Mouse (Mus musculus) hindbrain, embryonic 13.5 days (tissue): ENCODE measurements around the gene Pex14. TPM values are rescaled to one million over a fixed set of nuclear protein-coding genes. Genes with fewer than 3 reads are reported as not detected.

Experiments
- ATAC-seq: fragments of 200-750 bp; cut with Nextera tagmentation; 2 replicates; pipeline ENCODE4 v1.8.0; 2017; ENCODE audit warnings: moderate TSS enrichment; ENCODE audit not compliant: low FRiP score
- H3K27ac ChIP-seq: fragments of 300-500 bp; sonication (generic); 2 replicates; pipeline ENCODE4 v1.5.1; 2015; ENCODE audit warnings: inconsistent platforms, mild to moderate bottlenecking, moderate library complexity
- H3K27me3 ChIP-seq: fragments of 300-500 bp; sonication (generic); 2 replicates; pipeline ENCODE4 v1.6.1; 2015; ENCODE audit warnings: mild to moderate bottlenecking, inconsistent platforms
- H3K36me3 ChIP-seq: fragments of 300-500 bp; sonication (generic); 2 replicates; pipeline ENCODE4 v1.6.1; 2015; ENCODE audit warnings: mild to moderate bottlenecking, inconsistent platforms
- H3K4me1 ChIP-seq: fragments of 300-500 bp; sonication (generic); replicated peaks from 2 replicates; pipeline ENCODE4 v1.6.1; 2015; ENCODE audit warnings: inconsistent platforms
- H3K4me2 ChIP-seq: fragments of 300-500 bp; sonication (generic); 2 replicates; pipeline ENCODE4 v1.6.1; 2015; ENCODE audit warnings: inconsistent platforms, mild to moderate bottlenecking, moderate library complexity
- H3K4me3 ChIP-seq: fragments of 300-500 bp; sonication (generic); 2 replicates; pipeline ENCODE4 v1.5.1; 2015; ENCODE audit warnings: mild to moderate bottlenecking, inconsistent platforms
- H3K9ac ChIP-seq: fragments of 300-500 bp; sonication (generic); 2 replicates; pipeline ENCODE4 v1.6.1; 2015; ENCODE audit warnings: mild to moderate bottlenecking, inconsistent platforms
- H3K9me3 ChIP-seq: fragments of 300-500 bp; sonication (generic); 2 replicates; pipeline ENCODE4 v1.6.1; 2016; ENCODE audit warnings: inconsistent platforms
- WGBS: fragments of 180-500 bp; shearing (Covaris S2); methylation state at CpG from one replicate; pipeline ENCODE4 v1.1.7; 2015; 5-methylcytosine and 5-hydroxymethylcytosine counted together
- polyA plus RNA-seq: library from polyadenylated mRNA; unstranded; fragments of >200 nt; fragmentation: Nextera tagmentation; extraction: Ambion mirVana; gene quantifications from 2 replicates; pipeline ENCODE4 v1.2.1, GENCODE M21; 2015

Pex14 gene
- polyA plus RNA-seq, 1 experiment from 2014 or later, result 52.6 TPM

GRCm38 (mm10) chr4:149000746-149001145 is 98.9 kb downstream of the Pex14 start:
- WGBS, result 96% methylated on average over 6 of the region's 6 CpGs
- H3K4me3 ChIP-seq, result no peak overlapping the region
- H3K27ac ChIP-seq, result no peak overlapping the region
- no peaks in the 10 kb centered on the region for H3K9me3 ChIP-seq
- no peaks in the 10 kb centered on the region for H3K27me3 ChIP-seq
- H3K36me3 ChIP-seq, result peaks cover 7% of the 10 kb centered on the region; the same call in 1 of the 2 replicates
- H3K4me1 ChIP-seq, result no peaks in the 10 kb centered on the region
- no peak overlapping the region for H3K4me2 ChIP-seq
- no peak for ATAC-seq
- no peak overlapping the region for H3K9ac ChIP-seq

- Histone ChIP-seq H3K4me3 (no peak overlapping the region), H3K9me3 (no peaks in the 10 kb centered on the region), H3K4me2 (no peak overlapping the region), H3K9ac (no peak overlapping the region), H3K27ac (no peak overlapping the region), H3K27me3 (no peaks in the 10 kb centered on the region), H3K36me3 (peaks cover 4% of the 10 kb centered on the region; the same call in 1 of the 2 replicates), H3K4me1 (peaks cover 14% of the 10 kb centered on the region)
- WGBS, result 84% methylated on average over 5 of the region's 5 CpGs
- ATAC-seq, result no peak
Measured at GRCm38 (mm10) chr4:148993948-148994347, 105.7 kb downstream of the Pex14 start.

GRCm38 (mm10) chr4:148990038-148990437 is 109.6 kb downstream of the Pex14 start:
- Histone ChIP-seq H3K4me2 (no peak overlapping the region), H3K9ac (peak overlapping the region; percentile 20; the same call in 1 of the 2 replicates), H3K9me3 (no peaks in the 10 kb centered on the region), H3K4me3 (no peak overlapping the region), H3K36me3 (no peaks in the 10 kb centered on the region), H3K27me3 (no peaks in the 10 kb centered on the region), H3K4me1 (peaks cover 53% of the 10 kb centered on the region), H3K27ac (no peak overlapping the region)
- no peak for ATAC-seq
- 42% methylated on average over 2 of the region's 2 CpGs for WGBS

GRCm38 (mm10) chr4:148985541-148986476 is 113.9 kb downstream of the Pex14 start:
- Histone ChIP-seq H3K4me3 (no peak overlapping the region), H3K36me3 (peaks cover 8% of the 10 kb centered on the region), H3K9ac (peak overlapping the region; percentile 46; the same call in 1 of the 2 replicates), H3K27me3 (no peaks in the 10 kb centered on the region), H3K4me2 (no peak overlapping the region), H3K4me1 (peaks cover 79% of the 10 kb centered on the region), H3K9me3 (no peaks in the 10 kb centered on the region), H3K27ac (peak overlapping the region; percentile 74)
- 47% methylated on average over 24 of the region's 24 CpGs for WGBS
- ATAC-seq, result no peak

GRCm38 (mm10) chr4:148984701-148985540 is 114.8 kb downstream of the Pex14 start:
- ATAC-seq, result no peak
- H3K4me1 ChIP-seq, result peaks cover 78% of the 10 kb centered on the region
- 63% methylated on average over 19 of the region's 19 CpGs for WGBS
- no peaks in the 10 kb centered on the region for H3K9me3 ChIP-seq
- H3K4me2 ChIP-seq, result no peak overlapping the region
- no peaks in the 10 kb centered on the region for H3K27me3 ChIP-seq
- H3K9ac ChIP-seq, result peak overlapping the region; percentile 46; the same call in 1 of the 2 replicates
- H3K36me3 ChIP-seq, result peaks cover 8% of the 10 kb centered on the region
- H3K4me3 ChIP-seq, result no peak overlapping the region
- H3K27ac ChIP-seq, result peak overlapping the region; percentile 74

GRCm38 (mm10) chr4:148982274-148982673 is 117.4 kb downstream of the Pex14 start:
- H3K27me3 ChIP-seq, result no peaks in the 10 kb centered on the region
- peaks cover 70% of the 10 kb centered on the region for H3K4me1 ChIP-seq
- no peak for ATAC-seq
- H3K4me3 ChIP-seq, result no peak overlapping the region
- no peak overlapping the region for H3K4me2 ChIP-seq
- no peaks in the 10 kb centered on the region for H3K9me3 ChIP-seq
- H3K9ac ChIP-seq, result no peak overlapping the region
- peaks cover 8% of the 10 kb centered on the region for H3K36me3 ChIP-seq
- WGBS, result 64% methylated on average over 6 of the region's 6 CpGs
- no peak overlapping the region for H3K27ac ChIP-seq

GRCm38 (mm10) chr4:148979837-148980236 is 119.8 kb downstream of the Pex14 start:
- Histone ChIP-seq H3K27me3 (no peaks in the 10 kb centered on the region), H3K4me1 (peaks cover 51% of the 10 kb centered on the region), H3K4me3 (no peak overlapping the region), H3K9ac (no peak overlapping the region), H3K9me3 (no peaks in the 10 kb centered on the region), H3K36me3 (peaks cover 8% of the 10 kb centered on the region), H3K27ac (no peak overlapping the region), H3K4me2 (no peak overlapping the region)
- 51% methylated on average over 11 of the region's 11 CpGs for WGBS
- ATAC-seq, result no peak

- H3K27ac ChIP-seq, result no peak overlapping the region; the same call in 1 of the 2 replicates
Measured at GRCm38 (mm10) chr4:148978926-148979325, 120.8 kb downstream of the Pex14 start.

GRCm38 (mm10) chr4:148978221-148978855 is 121.3 kb downstream of the Pex14 start:
- peak overlapping the region; percentile 55 for H3K27ac ChIP-seq

More at GRCm38 (mm10) chr4:148978926-148979325, 120.8 kb downstream of the Pex14 start:
- no peak for ATAC-seq
- Histone ChIP-seq H3K4me3 (no peak overlapping the region), H3K9me3 (no peaks in the 10 kb centered on the region), H3K36me3 (peaks cover 7% of the 10 kb centered on the region), H3K4me2 (no peak overlapping the region), H3K27me3 (no peaks in the 10 kb centered on the region), H3K9ac (no peak overlapping the region), H3K4me1 (peaks cover 55% of the 10 kb centered on the region)
- WGBS, result 87% methylated on average over 11 of the region's 11 CpGs

GRCm38 (mm10) chr4:148974833-148975232 is 124.8 kb downstream of the Pex14 start:
- Histone ChIP-seq H3K27ac (no peak overlapping the region; the same call in 1 of the 2 replicates), H3K4me1 (peaks cover 66% of the 10 kb centered on the region), H3K36me3 (no peaks in the 10 kb centered on the region), H3K9ac (no peak overlapping the region), H3K9me3 (no peaks in the 10 kb centered on the region), H3K4me3 (no peak overlapping the region), H3K27me3 (no peaks in the 10 kb centered on the region; the same call in 1 of the 2 replicates), H3K4me2 (no peak overlapping the region)
- ATAC-seq, result no peak
- 48% methylated on average over 7 of the region's 7 CpGs for WGBS

More at GRCm38 (mm10) chr4:148978221-148978855, 121.3 kb downstream of the Pex14 start:
- H3K9ac ChIP-seq, result no peak overlapping the region
- H3K36me3 ChIP-seq, result peaks cover 1% of the 10 kb centered on the region; the same call in 1 of the 2 replicates
- no peak for ATAC-seq
- H3K4me2 ChIP-seq, result no peak overlapping the region
- no peaks in the 10 kb centered on the region for H3K9me3 ChIP-seq
- WGBS, result 55% methylated on average over 9 of the region's 9 CpGs
- peaks cover 52% of the 10 kb centered on the region for H3K4me1 ChIP-seq
- H3K4me3 ChIP-seq, result no peak overlapping the region
- H3K27me3 ChIP-seq, result no peaks in the 10 kb centered on the region

GRCm38 (mm10) chr4:148973387-148973786 is 126.3 kb downstream of the Pex14 start:
- no peak for ATAC-seq

More at GRCm38 (mm10) chr4:148973387-148973786, 126.3 kb downstream of the Pex14 start:
- 67% methylated on average over 14 of the region's 14 CpGs for WGBS
- Histone ChIP-seq H3K9ac (no peak overlapping the region), H3K27ac (no peak overlapping the region), H3K9me3 (no peaks in the 10 kb centered on the region), H3K4me2 (no peak overlapping the region), H3K4me1 (peaks cover 61% of the 10 kb centered on the region), H3K4me3 (no peak overlapping the region), H3K36me3 (no peaks in the 10 kb centered on the region), H3K27me3 (no peaks in the 10 kb centered on the region; the same call in 1 of the 2 replicates)
